Mouse (Mus musculus) brain, embryonic 14.5 days (tissue): ENCODE data around the gene Gm17409.

Source experiments
- CTCF ChIP-seq: fragments of 200-500 bp; IDR thresholded peaks from 2 replicates; pipeline ENCODE4 v1.5.1; 2012; ENCODE audit warnings: inconsistent platforms, mild to moderate bottlenecking, moderate library complexity, borderline replicate concordance; ENCODE audit not compliant: insufficient read depth, insufficient read length; ENCODE audit errors: extremely low read depth
- POLR2A ChIP-seq: fragments of 200-500 bp; IDR thresholded peaks from 2 replicates; pipeline ENCODE4 v1.6.1; 2012; ENCODE audit warnings: mild to moderate bottlenecking, inconsistent platforms, borderline replicate concordance; ENCODE audit not compliant: poor library complexity, insufficient read depth, insufficient read length, severe bottlenecking; ENCODE audit errors: extremely low read depth

DNA sequence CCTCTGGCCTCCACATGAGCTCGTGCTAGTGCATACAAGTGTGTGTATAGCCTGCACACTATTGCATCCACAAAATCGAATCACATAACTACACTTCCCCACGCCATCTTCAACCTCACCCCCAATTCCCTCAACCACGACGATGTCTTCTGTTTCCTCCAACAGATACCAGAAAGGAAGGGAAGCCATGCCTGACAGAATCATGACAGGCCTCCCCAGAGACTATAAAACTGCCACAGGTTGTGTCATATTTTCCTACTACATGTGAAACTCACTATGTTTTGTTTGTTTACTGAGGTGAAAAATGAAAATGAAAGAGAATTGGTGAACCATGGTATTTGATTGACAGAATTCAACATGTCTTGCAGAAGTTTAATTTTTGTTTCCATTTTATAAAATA is 46.6 kb upstream of the Gm17409 start:
- TF ChIP-seq POLR2A, result no peak
- no peak for TF ChIP-seq CTCF
